Mouse (Mus musculus): ENCODE measurements around the gene Ascl3. TPM values are rescaled to one million over a fixed set of nuclear protein-coding genes. Genes with fewer than 3 reads are reported as not detected.

Ascl3 gene
- polyA plus RNA-seq (2012; rRNA removed) = 0.92 and 1.6 TPM in 2 replicates

DNA sequence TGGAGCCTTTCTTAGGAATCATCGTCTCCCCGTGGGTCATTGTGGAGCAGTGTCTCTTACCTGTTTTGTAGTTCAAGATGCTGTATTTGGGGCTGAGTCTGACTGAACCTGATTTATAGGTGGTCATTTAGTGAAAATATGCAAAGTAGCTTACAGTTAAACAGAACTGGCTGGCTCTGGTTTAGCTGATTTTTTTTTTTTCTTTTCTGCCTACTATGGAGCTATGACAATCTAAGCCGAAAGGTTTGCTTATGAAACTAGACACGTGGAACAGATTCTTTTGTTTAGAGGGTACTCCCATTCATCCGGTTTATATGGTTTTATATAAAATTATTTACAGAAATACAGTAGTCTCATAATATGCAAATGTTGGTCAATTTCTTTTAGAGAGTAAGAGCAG lies at the start of gene Ascl3:
Gene Ascl3 (minus strand): TSS at position 101 of the 400 bp plus-strand sequence.
- Histone ChIP-seq H3K27ac (ENCODE audit: insufficient read depth, low read depth, low read length) (peak within 1 kb of the TSS; percentile 21; the same call in 1 of the 2 replicates), H3K27me3 (replicated peaks; ENCODE audit: control insufficient read depth, insufficient read depth, low read length) (no peaks in the 10 kb centered on the region), H3K4me3 (ENCODE audit: insufficient read depth, low read depth, low read length) (no peak within 1 kb of the TSS), H3K4me1 (ENCODE audit: control insufficient read depth, insufficient read depth, low read length) (no peaks in the 10 kb centered on the region), H3K36me3 (ENCODE audit: control insufficient read depth, insufficient read depth, low read length) (peaks cover 3% of the 10 kb centered on the region; the same call in 1 of the 2 replicates)
- no peak for DNase-seq
- no peak for TF ChIP-seq CTCF (conservative IDR thresholded peaks at IDR 0.05; ENCODE audit: insufficient read depth, insufficient read length, low read depth, low read length)
- TF ChIP-seq POLR2A (IDR thresholded peaks at IDR 0.05; ENCODE audit: low read depth, low read length) = no peak
- 84% methylated on average over 5 of the region's 5 CpGs for WGBS

DNA sequence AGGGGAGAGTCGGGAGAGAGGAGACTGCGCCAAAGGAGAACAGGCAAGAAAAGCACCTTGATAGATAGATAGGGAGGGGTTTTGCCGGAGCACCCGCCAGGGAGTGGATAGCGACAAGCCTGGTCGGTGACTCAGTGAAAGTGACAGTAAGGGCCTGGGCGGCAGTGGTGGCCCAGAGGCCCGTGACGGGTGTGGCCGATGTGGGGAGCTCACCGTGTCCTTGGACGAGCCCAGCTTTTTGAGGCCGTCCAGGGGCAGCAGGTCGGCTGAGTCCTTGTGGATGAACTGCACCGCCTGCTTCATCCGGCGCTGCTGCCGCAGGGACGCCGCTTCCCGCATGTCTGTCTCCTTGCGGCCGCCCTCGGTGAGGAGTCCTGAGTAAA lies 49.6 kb upstream of the Ascl3 start:
- Histone ChIP-seq H3K36me3 (ENCODE audit: control insufficient read depth, insufficient read depth, low read length) (no peaks in the 10 kb centered on the region), H3K4me3 (ENCODE audit: insufficient read depth, low read depth, low read length) (peak overlapping the region; percentile 33), H3K27ac (ENCODE audit: insufficient read depth, low read depth, low read length) (no peak overlapping the region), H3K27me3 (replicated peaks; ENCODE audit: control insufficient read depth, insufficient read depth, low read length) (peaks cover 1% of the 10 kb centered on the region), H3K4me1 (ENCODE audit: control insufficient read depth, insufficient read depth, low read length) (0 out of 2 replicates have a peak, but pooled peaks cover 5% of the 10 kb centered on the region)
- no peak for TF ChIP-seq POLR2A (IDR thresholded peaks at IDR 0.05; ENCODE audit: low read depth, low read length)
- TF ChIP-seq CTCF (conservative IDR thresholded peaks at IDR 0.05; ENCODE audit: insufficient read depth, insufficient read length, low read depth, low read length) = no peak
- no peak for DNase-seq
- WGBS = 1% methylated on average over 24 of the region's 24 CpGs

DNA sequence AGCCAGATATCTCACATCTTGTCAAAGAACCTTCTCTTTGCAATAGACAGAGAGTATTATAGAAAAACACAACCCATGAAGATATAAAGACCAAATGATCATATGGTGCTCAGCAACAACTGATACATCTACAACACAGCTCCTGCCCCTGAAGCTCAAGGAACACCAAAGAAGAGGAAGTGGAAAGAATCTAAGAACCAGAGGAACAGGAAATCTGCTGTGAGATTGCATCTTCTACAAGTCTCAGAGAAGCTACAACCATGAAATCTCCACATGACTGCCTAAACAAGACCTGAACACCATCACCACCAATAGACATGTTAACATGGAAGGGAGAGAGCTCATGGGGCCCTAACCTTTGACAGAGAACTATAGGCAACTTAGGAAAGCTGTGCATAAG lies 40.7 kb upstream of the Ascl3 start:
- no peak for DNase-seq
- H3K27me3 ChIP-seq (replicated peaks; ENCODE audit: control insufficient read depth, insufficient read depth, low read length) = no peaks in the 10 kb centered on the region
- no peaks in the 10 kb centered on the region for H3K36me3 ChIP-seq (ENCODE audit: control insufficient read depth, insufficient read depth, low read length)
- no peaks in the 10 kb centered on the region for H3K4me1 ChIP-seq (ENCODE audit: control insufficient read depth, insufficient read depth, low read length)
- TF ChIP-seq POLR2A (IDR thresholded peaks at IDR 0.05; ENCODE audit: low read depth, low read length) (no peak), CTCF (conservative IDR thresholded peaks at IDR 0.05; ENCODE audit: insufficient read depth, insufficient read length, low read depth, low read length) (no peak)
- no peak overlapping the region for H3K27ac ChIP-seq (ENCODE audit: insufficient read depth, low read depth, low read length)
- no peak overlapping the region for H3K4me3 ChIP-seq (ENCODE audit: insufficient read depth, low read depth, low read length)

DNA sequence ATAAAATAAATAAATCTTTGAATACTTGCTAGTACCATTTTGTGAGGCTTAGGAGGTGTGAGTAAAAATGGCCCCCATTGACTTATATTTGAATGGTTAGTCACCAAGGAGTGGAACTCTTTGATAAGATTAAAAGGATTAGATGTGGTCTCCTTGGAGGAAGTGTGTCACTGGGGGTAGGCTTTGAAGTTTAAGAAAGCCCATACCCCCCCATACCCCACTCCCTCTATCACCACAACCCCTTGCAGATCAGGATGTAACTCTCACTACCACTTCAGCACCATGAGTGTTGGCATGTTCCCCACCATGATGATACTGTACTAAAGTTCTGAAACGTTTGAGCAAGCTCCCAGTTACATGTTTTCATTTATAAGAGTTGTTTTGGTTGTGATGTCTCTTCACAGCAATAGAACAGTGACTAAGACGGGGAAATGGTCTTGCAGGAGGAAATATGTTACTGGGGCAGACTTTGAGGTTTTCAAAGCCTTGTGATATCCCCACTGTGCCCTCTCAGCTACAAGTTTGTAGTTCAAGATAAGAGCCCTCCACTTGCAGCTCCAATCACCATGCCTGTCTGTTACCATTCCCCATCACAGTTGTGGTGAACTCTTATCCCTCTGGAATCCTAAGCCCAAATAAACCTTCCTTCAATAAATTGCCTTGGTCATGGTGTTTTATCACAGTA lies 37.3 kb upstream of the Ascl3 start:
- H3K4me1 ChIP-seq (ENCODE audit: control insufficient read depth, insufficient read depth, low read length) = no peaks in the 10 kb centered on the region
- H3K27ac ChIP-seq (ENCODE audit: insufficient read depth, low read depth, low read length) = no peak overlapping the region
- DNase-seq = no peak
- no peak overlapping the region for H3K4me3 ChIP-seq (ENCODE audit: insufficient read depth, low read depth, low read length)
- WGBS = 71% methylated on average over 2 of the region's 2 CpGs
- H3K36me3 ChIP-seq (ENCODE audit: control insufficient read depth, insufficient read depth, low read length) = no peaks in the 10 kb centered on the region
- TF ChIP-seq CTCF (conservative IDR thresholded peaks at IDR 0.05; ENCODE audit: insufficient read depth, insufficient read length, low read depth, low read length) = no peak
- TF ChIP-seq POLR2A (IDR thresholded peaks at IDR 0.05; ENCODE audit: low read depth, low read length) = no peak
- no peaks in the 10 kb centered on the region for H3K27me3 ChIP-seq (replicated peaks; ENCODE audit: control insufficient read depth, insufficient read depth, low read length)

DNA sequence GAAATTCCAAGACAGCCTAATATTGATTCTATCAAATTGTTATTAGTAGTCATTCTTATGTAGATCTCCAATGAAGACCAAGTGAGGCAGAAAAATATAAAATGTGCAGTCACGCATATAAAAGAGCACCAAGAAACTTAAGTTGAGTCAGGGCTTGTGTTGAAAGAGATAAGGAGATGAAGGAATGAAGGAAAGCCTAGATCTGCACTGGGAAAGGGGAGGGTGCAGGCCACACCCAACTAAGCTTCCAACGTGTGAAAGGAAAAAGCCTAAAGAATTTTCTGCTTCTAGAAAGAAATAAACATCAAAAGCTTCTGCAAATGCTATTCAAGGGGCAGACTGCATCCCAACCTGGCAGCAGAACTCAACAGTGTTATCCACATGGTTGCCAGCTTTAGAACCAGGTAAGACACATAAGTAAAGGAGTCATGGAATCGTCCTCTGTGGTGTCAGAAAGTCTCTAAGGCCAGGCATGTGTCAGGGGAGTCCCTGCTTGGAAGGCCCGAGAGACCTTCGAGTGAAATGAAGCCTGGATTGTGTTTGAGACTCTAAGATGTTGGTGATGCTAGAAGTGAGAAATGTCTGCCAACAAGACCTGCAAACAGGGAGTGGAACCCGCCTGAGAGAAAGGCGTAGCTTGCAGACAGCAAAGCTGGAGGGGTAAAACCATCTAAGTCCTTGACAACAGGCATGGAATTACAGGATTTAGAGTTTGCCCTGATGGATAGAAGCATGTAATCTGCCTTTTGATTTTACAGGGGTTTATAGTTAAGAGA lies 36.2 kb upstream of the Ascl3 start:
- Histone ChIP-seq H3K4me1 (ENCODE audit: control insufficient read depth, insufficient read depth, low read length) (no peaks in the 10 kb centered on the region), H3K4me3 (ENCODE audit: insufficient read depth, low read depth, low read length) (no peak overlapping the region), H3K36me3 (ENCODE audit: control insufficient read depth, insufficient read depth, low read length) (no peaks in the 10 kb centered on the region), H3K27ac (ENCODE audit: insufficient read depth, low read depth, low read length) (no peak overlapping the region), H3K27me3 (replicated peaks; ENCODE audit: control insufficient read depth, insufficient read depth, low read length) (no peaks in the 10 kb centered on the region)
- TF ChIP-seq POLR2A (IDR thresholded peaks at IDR 0.05; ENCODE audit: low read depth, low read length) = no peak
- TF ChIP-seq CTCF (conservative IDR thresholded peaks at IDR 0.05; ENCODE audit: insufficient read depth, insufficient read length, low read depth, low read length) = no peak
- no peak for DNase-seq
- WGBS = 88% methylated on average over 7 of the region's 7 CpGs

DNA sequence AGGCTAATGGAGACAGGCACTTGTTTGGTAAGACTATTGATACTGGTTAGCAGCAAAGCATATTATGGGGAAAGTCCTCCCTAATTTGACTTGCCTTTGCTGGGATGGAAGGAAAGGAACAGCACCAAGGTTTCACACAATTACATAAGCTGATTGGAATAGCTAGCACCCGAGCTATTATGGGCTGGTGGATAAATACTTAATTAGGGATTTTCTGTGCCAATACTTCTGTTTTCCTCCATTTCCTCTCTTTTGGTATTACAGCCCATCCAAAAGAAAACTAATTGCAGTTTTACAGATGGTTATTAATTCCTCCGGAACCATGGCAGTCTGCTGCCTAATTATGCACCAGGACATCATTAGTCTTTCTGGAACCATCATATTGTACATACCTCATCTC lies 32.5 kb upstream of the Ascl3 start:
- H3K4me3 ChIP-seq (ENCODE audit: insufficient read depth, low read depth, low read length) = no peak overlapping the region
- H3K27me3 ChIP-seq (replicated peaks; ENCODE audit: control insufficient read depth, insufficient read depth, low read length) = no peaks in the 10 kb centered on the region
- DNase-seq = no peak
- H3K36me3 ChIP-seq (ENCODE audit: control insufficient read depth, insufficient read depth, low read length) = no peaks in the 10 kb centered on the region
- WGBS = 90% methylated on average over 2 of the region's 2 CpGs
- TF ChIP-seq CTCF (conservative IDR thresholded peaks at IDR 0.05; ENCODE audit: insufficient read depth, insufficient read length, low read depth, low read length) (no peak), POLR2A (IDR thresholded peaks at IDR 0.05; ENCODE audit: low read depth, low read length) (no peak)
- H3K4me1 ChIP-seq (ENCODE audit: control insufficient read depth, insufficient read depth, low read length) = peaks cover 3% of the 10 kb centered on the region; the same call in 1 of the 2 replicates
- no peak overlapping the region for H3K27ac ChIP-seq (ENCODE audit: insufficient read depth, low read depth, low read length)

DNA sequence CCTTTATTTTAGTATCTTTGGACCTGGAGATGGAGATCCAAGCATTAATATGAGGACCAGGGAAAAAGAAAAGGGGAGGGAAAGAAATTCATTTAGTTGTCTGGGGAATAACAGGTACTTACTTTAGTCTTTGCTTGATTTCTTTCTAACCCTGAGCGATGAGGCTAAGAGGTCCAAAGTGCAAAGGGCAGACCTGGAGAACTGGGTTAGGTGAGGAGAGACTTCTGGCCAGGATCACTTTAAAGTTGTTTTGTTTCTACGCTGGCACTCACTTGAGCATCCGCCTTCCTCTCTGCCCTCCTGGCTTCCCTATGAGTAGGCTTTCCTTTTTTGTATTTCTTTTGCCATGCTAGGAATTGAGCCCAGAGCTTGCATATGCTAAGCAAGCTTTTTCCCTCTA lies 24.8 kb upstream of the Ascl3 start:
- H3K4me1 ChIP-seq (ENCODE audit: control insufficient read depth, insufficient read depth, low read length) = peaks cover 12% of the 10 kb centered on the region
- H3K36me3 ChIP-seq (ENCODE audit: control insufficient read depth, insufficient read depth, low read length) = no peaks in the 10 kb centered on the region
- TF ChIP-seq POLR2A (IDR thresholded peaks at IDR 0.05; ENCODE audit: low read depth, low read length) = no peak
- TF ChIP-seq CTCF (conservative IDR thresholded peaks at IDR 0.05; ENCODE audit: insufficient read depth, insufficient read length, low read depth, low read length) = no peak
- WGBS = 66% methylated on average over 3 of the region's 3 CpGs
- no peaks in the 10 kb centered on the region for H3K27me3 ChIP-seq (replicated peaks; ENCODE audit: control insufficient read depth, insufficient read depth, low read length)
- no peak overlapping the region for H3K4me3 ChIP-seq (ENCODE audit: insufficient read depth, low read depth, low read length)
- peak; percentile 90 for DNase-seq
- H3K27ac ChIP-seq (ENCODE audit: insufficient read depth, low read depth, low read length) = no peak overlapping the region

Measured in kidney, adult 2 months (tissue).